Mouse (Mus musculus): ENCODE measurements around the gene Adcy7. TPM values are rescaled to one million over a fixed set of nuclear protein-coding genes. Genes with fewer than 3 reads are reported as not detected.

Gene Adcy7
- total and polyA plus RNA-seq, 3 experiments = 70.0 to 129 (median 117) TPM

GRCm38 (mm10) chr8:88266801-88267403, 5.3 kb upstream of the Adcy7 start:
- Histone ChIP-seq H3K36me3 (replicated peaks) (no peaks in the 10 kb centered on the region), H3K4me3 (ENCODE audit: low read depth, low read length) (no peak overlapping the region), H3K9me3 (replicated peaks) (no peaks in the 10 kb centered on the region), H3K4me1 (ENCODE audit: insufficient read depth, low read depth, low read length) (peaks cover 37% of the 10 kb centered on the region), H3K27me3 (ENCODE audit: insufficient read depth, low read length) (peaks cover 15% of the 10 kb centered on the region)
- ATAC-seq (ENCODE audit: extremely low read depth, insufficient number of reproducible peaks, low FRiP score, poor library complexity, severe bottlenecking) (no peak), DNase-seq (ENCODE audit: low spot score) (no peak)
- no peak for TF ChIP-seq TAL1 (conservative IDR thresholded peaks at IDR 0.05; ENCODE audit: low read depth, low read length)
- TF ChIP-seq CTCF (IDR thresholded peaks at IDR 0.05; ENCODE audit: low read depth, low read length) = no peak
- no peak for TF ChIP-seq POLR2AphosphoS5 (IDR thresholded peaks at IDR 0.05; ENCODE audit: insufficient replicate concordance, low read depth, low read length)
- TF ChIP-seq GATA2 (IDR thresholded peaks at IDR 0.05; ENCODE audit: borderline replicate concordance, low read depth, low read length) = no peak

DNA sequence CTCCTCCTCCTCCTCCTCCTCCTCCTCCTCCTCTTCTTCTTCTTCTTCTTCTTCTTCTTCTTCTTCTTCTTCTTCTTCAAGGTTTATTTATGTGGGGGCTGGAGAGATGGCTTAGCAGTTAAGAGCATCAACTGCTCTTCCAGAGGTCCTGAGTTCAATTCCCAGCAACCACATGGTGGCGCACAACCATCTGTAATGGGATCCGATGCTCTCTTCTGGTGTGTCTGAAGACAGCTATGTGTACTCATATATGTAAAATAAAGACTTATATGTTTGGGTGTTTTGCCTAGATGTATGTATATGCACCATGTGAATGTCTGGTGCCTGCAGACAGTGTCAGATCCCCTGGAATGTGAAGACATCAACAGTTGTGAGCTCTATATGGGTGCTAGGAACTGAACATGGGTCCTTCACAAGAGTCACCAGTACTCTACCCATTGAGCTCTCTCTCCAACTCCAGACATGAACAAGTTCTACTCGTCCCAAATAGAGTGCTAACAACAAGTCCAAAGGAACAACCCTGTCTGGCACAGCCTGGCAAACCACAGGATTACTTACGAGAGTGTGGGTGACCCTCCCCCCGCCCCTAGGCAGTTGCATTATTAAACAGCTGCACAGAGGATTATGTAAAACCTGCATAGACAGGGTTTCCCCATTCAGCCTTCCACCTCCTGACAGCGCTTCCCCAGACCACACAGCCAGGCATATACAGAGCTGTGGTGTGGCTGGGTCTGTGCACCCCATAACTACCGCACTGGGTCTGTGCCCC, 2.9 kb upstream of the Adcy7 start:
- Histone ChIP-seq H3K27me3 (ENCODE audit: insufficient read depth, low read length) (peaks cover 15% of the 10 kb centered on the region), H3K36me3 (replicated peaks) (peaks cover 9% of the 10 kb centered on the region), H3K4me1 (ENCODE audit: insufficient read depth, low read depth, low read length) (peaks cover 59% of the 10 kb centered on the region), H3K9me3 (replicated peaks) (no peaks in the 10 kb centered on the region), H3K4me3 (ENCODE audit: low read depth, low read length) (no peak overlapping the region)
- DNase-seq (ENCODE audit: low spot score) = no peak
- no peak for TF ChIP-seq POLR2AphosphoS5 (IDR thresholded peaks at IDR 0.05; ENCODE audit: insufficient replicate concordance, low read depth, low read length)
- TF ChIP-seq GATA2 (IDR thresholded peaks at IDR 0.05; ENCODE audit: borderline replicate concordance, low read depth, low read length) = no peak
- no peak for TF ChIP-seq CTCF (IDR thresholded peaks at IDR 0.05; ENCODE audit: low read depth, low read length)
- TF ChIP-seq TAL1 (conservative IDR thresholded peaks at IDR 0.05; ENCODE audit: low read depth, low read length) = no peak
- TF ChIP-seq GATA1 (IDR thresholded peaks at IDR 0.05; ENCODE audit: borderline replicate concordance, low read length) = no peak
- ATAC-seq (ENCODE audit: extremely low read depth, insufficient number of reproducible peaks, low FRiP score, poor library complexity, severe bottlenecking) = no peak

DNA sequence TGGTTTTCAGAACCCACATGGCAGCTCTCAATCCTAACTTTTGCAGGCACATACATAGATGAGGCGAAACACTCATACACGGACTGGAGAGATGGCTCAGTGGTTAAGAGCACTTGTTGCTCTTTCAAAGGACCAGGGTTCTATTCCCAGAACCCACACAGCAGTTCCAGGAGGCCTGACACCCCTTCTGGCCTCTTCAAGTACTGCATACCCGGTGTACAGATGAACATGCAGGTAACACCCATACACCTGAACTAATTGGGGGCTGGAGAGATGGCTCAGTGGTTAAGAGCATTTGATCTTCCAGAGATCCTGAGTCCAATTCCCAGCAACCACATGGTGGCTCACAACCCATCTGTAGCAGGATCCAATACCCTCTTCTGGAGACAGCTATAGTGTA, 2.1 kb upstream of the Adcy7 start:
- no peaks in the 10 kb centered on the region for H3K9me3 ChIP-seq (replicated peaks)
- TF ChIP-seq POLR2AphosphoS5 (IDR thresholded peaks at IDR 0.05; ENCODE audit: insufficient replicate concordance, low read depth, low read length) = no peak
- 0 out of 2 replicates have a peak, but pooled peaks have one; percentile 14 for TF ChIP-seq CTCF (IDR thresholded peaks at IDR 0.05; ENCODE audit: low read depth, low read length)
- no peak for DNase-seq (ENCODE audit: low spot score)
- H3K4me1 ChIP-seq (ENCODE audit: insufficient read depth, low read depth, low read length) = peaks cover 65% of the 10 kb centered on the region
- no peak for ATAC-seq (ENCODE audit: extremely low read depth, insufficient number of reproducible peaks, low FRiP score, poor library complexity, severe bottlenecking)
- peaks cover 15% of the 10 kb centered on the region for H3K27me3 ChIP-seq (ENCODE audit: insufficient read depth, low read length)
- H3K36me3 ChIP-seq (replicated peaks) = peaks cover 17% of the 10 kb centered on the region
- no peak overlapping the region for H3K4me3 ChIP-seq (ENCODE audit: low read depth, low read length)

DNA sequence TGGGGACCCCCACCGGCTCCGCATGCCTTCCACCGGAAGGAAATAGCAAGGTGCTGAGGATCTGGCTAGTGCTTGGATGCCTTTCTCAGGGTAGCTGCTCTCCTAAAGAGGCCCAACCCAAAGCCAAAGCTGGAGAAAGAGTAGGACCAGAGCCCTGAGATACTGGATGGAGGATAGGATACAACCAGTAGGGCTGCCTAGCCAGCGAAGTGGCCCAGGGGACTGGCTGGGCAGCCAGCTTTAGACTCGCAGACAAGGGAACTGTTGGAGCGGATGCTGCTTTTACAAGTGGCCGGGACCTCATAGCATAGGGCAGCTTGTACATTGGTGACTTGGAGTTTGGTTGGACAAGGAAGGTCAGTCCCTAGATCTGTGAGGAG, 838 bp downstream of the Adcy7 start:
- Histone ChIP-seq H3K4me3 (ENCODE audit: low read depth, low read length) (peak overlapping the region; percentile 84), H3K9me3 (replicated peaks) (no peaks in the 10 kb centered on the region), H3K4me1 (ENCODE audit: insufficient read depth, low read depth, low read length) (peaks cover 81% of the 10 kb centered on the region), H3K27me3 (ENCODE audit: insufficient read depth, low read length) (peaks cover 6% of the 10 kb centered on the region; the same call in 1 of the 2 replicates), H3K36me3 (replicated peaks) (peaks cover 46% of the 10 kb centered on the region)
- DNase-seq (ENCODE audit: low spot score) (no peak), ATAC-seq (ENCODE audit: extremely low read depth, insufficient number of reproducible peaks, low FRiP score, poor library complexity, severe bottlenecking) (peak; percentile 23; the same call in 1 of the 2 replicates)
- TF ChIP-seq POLR2AphosphoS5 (IDR thresholded peaks at IDR 0.05; ENCODE audit: insufficient replicate concordance, low read depth, low read length) = no peak
- TF ChIP-seq TAL1 (conservative IDR thresholded peaks at IDR 0.05; ENCODE audit: low read depth, low read length) = no peak
- no peak for TF ChIP-seq GATA2 (IDR thresholded peaks at IDR 0.05; ENCODE audit: borderline replicate concordance, low read depth, low read length)
- no peak for TF ChIP-seq GATA1 (IDR thresholded peaks at IDR 0.05; ENCODE audit: borderline replicate concordance, low read length)
- TF ChIP-seq CTCF (IDR thresholded peaks at IDR 0.05; ENCODE audit: low read depth, low read length) = no peak

DNA sequence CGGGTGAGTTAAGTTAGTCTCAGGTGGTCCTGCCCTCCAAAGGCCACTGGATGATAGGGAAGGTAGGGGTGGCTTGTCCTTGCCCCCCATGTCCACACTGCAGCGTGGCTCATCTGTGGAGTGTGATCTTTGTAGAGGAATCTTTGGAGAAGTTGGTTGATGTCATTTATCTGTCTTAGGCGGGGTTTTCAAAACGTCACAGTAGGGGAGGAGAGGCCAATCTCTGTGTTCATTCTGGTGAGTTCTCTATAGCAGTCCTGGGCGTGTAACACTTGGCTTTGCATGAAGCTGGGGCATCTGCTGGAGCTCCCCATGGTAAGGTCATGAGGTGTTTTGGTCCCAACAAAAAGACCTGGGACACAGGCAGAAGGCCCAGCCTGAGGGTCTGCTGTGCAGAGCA, 1.9 kb downstream of the Adcy7 start:
- TF ChIP-seq TAL1 (conservative IDR thresholded peaks at IDR 0.05; ENCODE audit: low read depth, low read length) (no peak), POLR2AphosphoS5 (IDR thresholded peaks at IDR 0.05; ENCODE audit: insufficient replicate concordance, low read depth, low read length) (no peak), CTCF (IDR thresholded peaks at IDR 0.05; ENCODE audit: low read depth, low read length) (no peak), GATA2 (IDR thresholded peaks at IDR 0.05; ENCODE audit: borderline replicate concordance, low read depth, low read length) (no peak), GATA1 (IDR thresholded peaks at IDR 0.05; ENCODE audit: borderline replicate concordance, low read length) (no peak)
- Histone ChIP-seq H3K36me3 (replicated peaks) (peaks cover 55% of the 10 kb centered on the region), H3K9me3 (replicated peaks) (no peaks in the 10 kb centered on the region), H3K27me3 (ENCODE audit: insufficient read depth, low read length) (no peaks in the 10 kb centered on the region), H3K4me3 (ENCODE audit: low read depth, low read length) (peak overlapping the region; percentile 84), H3K4me1 (ENCODE audit: insufficient read depth, low read depth, low read length) (peaks cover 91% of the 10 kb centered on the region)
- DNase-seq (ENCODE audit: low spot score) = peak; percentile 49
- peak; percentile 47 for ATAC-seq (ENCODE audit: extremely low read depth, insufficient number of reproducible peaks, low FRiP score, poor library complexity, severe bottlenecking)

DNA sequence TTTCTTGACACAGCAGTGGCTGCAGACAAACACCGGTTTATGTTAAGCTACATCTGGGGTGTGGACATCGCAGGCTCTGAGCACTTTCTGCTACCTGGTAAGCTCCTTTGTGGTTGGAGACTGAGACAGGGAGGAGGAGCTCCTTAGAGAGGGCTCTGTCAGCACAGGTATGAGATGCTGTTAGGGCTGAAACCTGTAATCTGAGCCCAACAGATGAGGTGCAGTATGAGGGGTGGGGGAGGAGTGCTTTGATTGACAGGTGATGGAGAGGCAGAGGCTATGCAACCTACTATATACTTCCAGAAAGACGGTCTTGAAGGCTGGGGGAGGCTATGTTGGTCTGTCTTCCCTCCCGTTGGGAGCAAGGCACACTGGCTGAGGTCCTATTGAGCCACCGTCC, 7.0 kb downstream of the Adcy7 start:
- Histone ChIP-seq H3K9me3 (replicated peaks) (no peaks in the 10 kb centered on the region), H3K4me3 (ENCODE audit: low read depth, low read length) (peak overlapping the region; percentile 63; the same call in 1 of the 2 replicates), H3K27me3 (ENCODE audit: insufficient read depth, low read length) (no peaks in the 10 kb centered on the region), H3K36me3 (replicated peaks) (peaks cover 81% of the 10 kb centered on the region), H3K4me1 (ENCODE audit: insufficient read depth, low read depth, low read length) (peaks cover 92% of the 10 kb centered on the region)
- DNase-seq (ENCODE audit: low spot score) (no peak), ATAC-seq (ENCODE audit: extremely low read depth, insufficient number of reproducible peaks, low FRiP score, poor library complexity, severe bottlenecking) (peak; percentile 29)
- TF ChIP-seq TAL1 (conservative IDR thresholded peaks at IDR 0.05; ENCODE audit: low read depth, low read length) = no peak
